In the genomic region with DNA sequence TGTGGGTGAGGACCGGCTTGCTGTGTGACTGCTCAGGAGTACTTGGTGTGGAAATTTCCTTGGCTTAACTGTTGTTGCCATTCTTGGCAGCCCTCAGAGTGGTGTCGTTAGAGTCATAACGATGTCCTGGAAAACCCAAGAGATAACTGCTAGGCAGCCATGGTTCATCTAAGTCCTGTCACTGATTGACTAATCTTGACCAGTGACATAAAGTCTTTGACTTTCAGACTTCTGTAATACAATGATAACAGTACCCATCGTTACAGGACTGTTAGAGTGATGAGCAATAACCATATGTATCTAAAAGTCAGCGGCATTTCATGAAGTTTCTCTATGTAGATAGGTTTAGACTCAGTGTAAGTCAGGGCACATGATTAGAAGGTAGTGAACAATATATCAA, we compare ENCODE assay signal across 26 mouse cellular contexts.
"Had no signal": no experiment of that assay in that cellular context is flagged by ENCODE, and none has a peak within 500 bp of the region (broad histone marks: within the 10 kb centered on the region; RNA-seq: fewer than 3 reads in every experiment).

No protein-coding gene starts in this region.

- H3K36me3 ChIP-seq: heart, embryonic 15.5 days; kidney, embryonic 15.5 days had no signal

- H3K4me2 ChIP-seq: heart, embryonic 11.5 days; heart, embryonic 13.5 days; heart, embryonic 15.5 days; hindbrain, embryonic 13.5 days; hindbrain, embryonic 15.5 days; kidney, embryonic 15.5 days; limb, embryonic 12.5 days; liver, embryonic 11.5 days had no signal

- ATAC-seq: hindbrain, postnatal 0 days; intestine, embryonic 16.5 days had no signal

- H3K4me3 ChIP-seq: heart, adult 2 months; heart, embryonic 13.5 days; heart, embryonic 15.5 days; hindbrain, embryonic 13.5 days; hindbrain, embryonic 15.5 days; kidney, embryonic 15.5 days; limb, embryonic 12.5 days had no signal

- H3K4me1 ChIP-seq: hindbrain, embryonic 15.5 days; kidney, embryonic 15.5 days; limb, embryonic 12.5 days had no signal

- H3K27ac ChIP-seq: heart, adult 2 months; heart, embryonic 13.5 days; heart, embryonic 15.5 days; hindbrain, embryonic 13.5 days; hindbrain, embryonic 15.5 days; hindbrain, postnatal 0 days; kidney, embryonic 15.5 days; kidney, postnatal 0 days; limb, embryonic 12.5 days; liver, embryonic 14.5 days had no signal

- DNase-seq: gastrocnemius, postnatal 14 days; gastrocnemius, postnatal 36 days; heart, adult 2 months; heart, postnatal 14 days; heart, postnatal 36 days; kidney, adult 11 months; kidney, adult 2 months; kidney, adult 9 months; kidney, postnatal 14 days; kidney, postnatal 36 days; layer of hippocampus, adult 9-11 months; layer of hippocampus, postnatal 36 days; left cerebral cortex, postnatal 4 days; liver had no signal

- H3K27me3 ChIP-seq: heart, embryonic 13.5 days; heart, embryonic 15.5 days; hindbrain, embryonic 13.5 days; hindbrain, embryonic 15.5 days; kidney, embryonic 15.5 days; limb, embryonic 12.5 days had no signal

- H3K9me3 ChIP-seq: heart, embryonic 13.5 days; heart, embryonic 15.5 days; hindbrain, embryonic 13.5 days; hindbrain, embryonic 15.5 days; kidney, embryonic 15.5 days; limb, embryonic 12.5 days had no signal

- H3K9ac ChIP-seq: heart, embryonic 13.5 days; heart, embryonic 15.5 days; hindbrain, embryonic 13.5 days; hindbrain, embryonic 15.5 days; kidney, embryonic 15.5 days; limb, embryonic 12.5 days; liver, embryonic 14.5 days had no signal
